Mouse (Mus musculus): ENCODE measurements around the gene Rbm20. TPM values are rescaled to one million over a fixed set of nuclear protein-coding genes. Genes with fewer than 3 reads are reported as not detected.

The Rbm20 gene
- polyA plus RNA-seq, 1 experiment from 2014 or later = 0.62 TPM

GRCm38 (mm10) chr19:53824872-53825680 is 148.0 kb downstream of the Rbm20 start:
- H3K9ac ChIP-seq (ENCODE audit: low read length) = no peak overlapping the region
- peak; percentile 36; the same call in 1 of the 2 replicates for ATAC-seq (replicated peaks; ENCODE audit: low FRiP score, low TSS enrichment, low read depth)
- H3K27ac ChIP-seq (ENCODE audit: low read depth) = no peak overlapping the region
- H3K9me3 ChIP-seq (ENCODE audit: control insufficient read depth, low read length) = no peaks in the 10 kb centered on the region
- DNase-seq (ENCODE audit: low spot score) = no peak
- WGBS = 65% methylated on average over 21 of the region's 21 CpGs
- H3K36me3 ChIP-seq (ENCODE audit: control insufficient read depth, insufficient read depth, low read length) = no peaks in the 10 kb centered on the region
- H3K4me3 ChIP-seq (ENCODE audit: low read depth, low read length) = peak overlapping the region; percentile 15
- H3K27me3 ChIP-seq (replicated peaks; ENCODE audit: control insufficient read depth, insufficient read depth, low read length) = no peaks in the 10 kb centered on the region
- peak overlapping the region; percentile 30 for H3K4me2 ChIP-seq (ENCODE audit: low read length)
- peaks cover 6% of the 10 kb centered on the region for H3K4me1 ChIP-seq (replicated peaks; ENCODE audit: control insufficient read depth, insufficient read depth, low read length)

GRCm38 (mm10) chr19:53829990-53830389 is 152.9 kb downstream of the Rbm20 start:
- no peak for ATAC-seq (replicated peaks; ENCODE audit: low FRiP score, low TSS enrichment, low read depth)
- no peaks in the 10 kb centered on the region for H3K36me3 ChIP-seq (ENCODE audit: control insufficient read depth, insufficient read depth, low read length)

GRCm38 (mm10) chr19:53830407-53831163 is 153.5 kb downstream of the Rbm20 start:
- peak; percentile 85 for ATAC-seq (replicated peaks; ENCODE audit: low FRiP score, low TSS enrichment, low read depth)

More at GRCm38 (mm10) chr19:53829990-53830389, 152.9 kb downstream of the Rbm20 start:
- Histone ChIP-seq H3K4me3 (ENCODE audit: low read depth, low read length) (no peak overlapping the region), H3K27ac (ENCODE audit: low read depth) (no peak overlapping the region), H3K4me2 (ENCODE audit: low read length) (no peak overlapping the region), H3K4me1 (replicated peaks; ENCODE audit: control insufficient read depth, insufficient read depth, low read length) (peaks cover 8% of the 10 kb centered on the region), H3K27me3 (replicated peaks; ENCODE audit: control insufficient read depth, insufficient read depth, low read length) (no peaks in the 10 kb centered on the region), H3K9ac (ENCODE audit: low read length) (no peak overlapping the region), H3K9me3 (ENCODE audit: control insufficient read depth, low read length) (no peaks in the 10 kb centered on the region)
- no peak for DNase-seq (ENCODE audit: low spot score)
- 48% methylated on average over 6 of the region's 6 CpGs for WGBS

GRCm38 (mm10) chr19:53831164-53831448 is 154.0 kb downstream of the Rbm20 start:
- no peak overlapping the region for H3K4me3 ChIP-seq (ENCODE audit: low read depth, low read length)
- no peaks in the 10 kb centered on the region for H3K36me3 ChIP-seq (ENCODE audit: control insufficient read depth, insufficient read depth, low read length)
- peak overlapping the region; percentile 43; the same call in 1 of the 2 replicates for H3K27ac ChIP-seq (ENCODE audit: low read depth)
- no peak overlapping the region for H3K9ac ChIP-seq (ENCODE audit: low read length)
- ATAC-seq (replicated peaks; ENCODE audit: low FRiP score, low TSS enrichment, low read depth) (no peak), DNase-seq (ENCODE audit: low spot score) (no peak)
- H3K9me3 ChIP-seq (ENCODE audit: control insufficient read depth, low read length) = no peaks in the 10 kb centered on the region
- peaks cover 8% of the 10 kb centered on the region for H3K4me1 ChIP-seq (replicated peaks; ENCODE audit: control insufficient read depth, insufficient read depth, low read length)
- H3K27me3 ChIP-seq (replicated peaks; ENCODE audit: control insufficient read depth, insufficient read depth, low read length) = no peaks in the 10 kb centered on the region
- 19% methylated on average over 3 of the region's 3 CpGs for WGBS
- H3K4me2 ChIP-seq (ENCODE audit: low read length) = no peak overlapping the region

More at GRCm38 (mm10) chr19:53830407-53831163, 153.5 kb downstream of the Rbm20 start:
- H3K4me3 ChIP-seq (ENCODE audit: low read depth, low read length) = no peak overlapping the region
- H3K36me3 ChIP-seq (ENCODE audit: control insufficient read depth, insufficient read depth, low read length) = no peaks in the 10 kb centered on the region
- peaks cover 8% of the 10 kb centered on the region for H3K4me1 ChIP-seq (replicated peaks; ENCODE audit: control insufficient read depth, insufficient read depth, low read length)
- DNase-seq (ENCODE audit: low spot score) = no peak
- peak overlapping the region; percentile 43; the same call in 1 of the 2 replicates for H3K27ac ChIP-seq (ENCODE audit: low read depth)
- no peaks in the 10 kb centered on the region for H3K9me3 ChIP-seq (ENCODE audit: control insufficient read depth, low read length)
- 6% methylated on average over 8 of the region's 8 CpGs for WGBS
- H3K4me2 ChIP-seq (ENCODE audit: low read length) = peak overlapping the region; percentile 18; the same call in 1 of the 2 replicates
- H3K27me3 ChIP-seq (replicated peaks; ENCODE audit: control insufficient read depth, insufficient read depth, low read length) = no peaks in the 10 kb centered on the region
- no peak overlapping the region for H3K9ac ChIP-seq (ENCODE audit: low read length)

- WGBS = 35% methylated on average over 7 of the region's 7 CpGs
- no peaks in the 10 kb centered on the region for H3K27me3 ChIP-seq (replicated peaks; ENCODE audit: control insufficient read depth, insufficient read depth, low read length)
- H3K9me3 ChIP-seq (ENCODE audit: control insufficient read depth, low read length) = no peaks in the 10 kb centered on the region
- H3K4me3 ChIP-seq (ENCODE audit: low read depth, low read length) = no peak overlapping the region
- H3K4me2 ChIP-seq (ENCODE audit: low read length) = no peak overlapping the region
- DNase-seq (ENCODE audit: low spot score) (no peak), ATAC-seq (replicated peaks; ENCODE audit: low FRiP score, low TSS enrichment, low read depth) (0 out of 2 replicates have a peak, but pooled peaks have one; percentile 41)
- H3K36me3 ChIP-seq (ENCODE audit: control insufficient read depth, insufficient read depth, low read length) = no peaks in the 10 kb centered on the region
- H3K27ac ChIP-seq (ENCODE audit: low read depth) = no peak overlapping the region
- H3K9ac ChIP-seq (ENCODE audit: low read length) = no peak overlapping the region
- H3K4me1 ChIP-seq (replicated peaks; ENCODE audit: control insufficient read depth, insufficient read depth, low read length) = peaks cover 8% of the 10 kb centered on the region
Measured at GRCm38 (mm10) chr19:53832512-53832911, 155.4 kb downstream of the Rbm20 start.

GRCm38 (mm10) chr19:53833745-53834369 is 156.8 kb downstream of the Rbm20 start:
- no peaks in the 10 kb centered on the region for H3K9me3 ChIP-seq (ENCODE audit: control insufficient read depth, low read length)
- H3K4me1 ChIP-seq (replicated peaks; ENCODE audit: control insufficient read depth, insufficient read depth, low read length) = peaks cover 8% of the 10 kb centered on the region
- H3K27me3 ChIP-seq (replicated peaks; ENCODE audit: control insufficient read depth, insufficient read depth, low read length) = no peaks in the 10 kb centered on the region
- no peak overlapping the region for H3K4me2 ChIP-seq (ENCODE audit: low read length)
- H3K9ac ChIP-seq (ENCODE audit: low read length) = no peak overlapping the region
- no peaks in the 10 kb centered on the region for H3K36me3 ChIP-seq (ENCODE audit: control insufficient read depth, insufficient read depth, low read length)
- no peak overlapping the region for H3K27ac ChIP-seq (ENCODE audit: low read depth)
- ATAC-seq (replicated peaks; ENCODE audit: low FRiP score, low TSS enrichment, low read depth) (no peak), DNase-seq (ENCODE audit: low spot score) (no peak)
- 59% methylated on average over 8 of the region's 8 CpGs for WGBS
- H3K4me3 ChIP-seq (ENCODE audit: low read depth, low read length) = no peak overlapping the region

- H3K27ac ChIP-seq (ENCODE audit: low read depth) = no peak overlapping the region
- no peak overlapping the region for H3K4me3 ChIP-seq (ENCODE audit: low read depth, low read length)
- no peak overlapping the region for H3K4me2 ChIP-seq (ENCODE audit: low read length)
- DNase-seq (ENCODE audit: low spot score) (no peak), ATAC-seq (replicated peaks; ENCODE audit: low FRiP score, low TSS enrichment, low read depth) (no peak; the same call in 1 of the 2 replicates)
- no peak overlapping the region for H3K9ac ChIP-seq (ENCODE audit: low read length)
- no peaks in the 10 kb centered on the region for H3K4me1 ChIP-seq (replicated peaks; ENCODE audit: control insufficient read depth, insufficient read depth, low read length)
- H3K9me3 ChIP-seq (ENCODE audit: control insufficient read depth, low read length) = no peaks in the 10 kb centered on the region
- H3K36me3 ChIP-seq (ENCODE audit: control insufficient read depth, insufficient read depth, low read length) = no peaks in the 10 kb centered on the region
- H3K27me3 ChIP-seq (replicated peaks; ENCODE audit: control insufficient read depth, insufficient read depth, low read length) = no peaks in the 10 kb centered on the region
- WGBS = 52% methylated on average over 6 of the region's 6 CpGs
Measured at GRCm38 (mm10) chr19:53836569-53837454, 159.7 kb downstream of the Rbm20 start.

GRCm38 (mm10) chr19:53838850-53839249 is 161.7 kb downstream of the Rbm20 start:
- H3K27ac ChIP-seq (ENCODE audit: low read depth) = no peak overlapping the region
- H3K27me3 ChIP-seq (replicated peaks; ENCODE audit: control insufficient read depth, insufficient read depth, low read length) = no peaks in the 10 kb centered on the region
- DNase-seq (ENCODE audit: low spot score) = no peak
- H3K4me1 ChIP-seq (replicated peaks; ENCODE audit: control insufficient read depth, insufficient read depth, low read length) = no peaks in the 10 kb centered on the region
- H3K9me3 ChIP-seq (ENCODE audit: control insufficient read depth, low read length) = no peaks in the 10 kb centered on the region
- no peaks in the 10 kb centered on the region for H3K36me3 ChIP-seq (ENCODE audit: control insufficient read depth, insufficient read depth, low read length)
- no peak for ATAC-seq (replicated peaks; ENCODE audit: low FRiP score, low TSS enrichment, low read depth)
- WGBS = 52% methylated on average over 9 of the region's 9 CpGs
- H3K9ac ChIP-seq (ENCODE audit: low read length) = no peak overlapping the region
- no peak overlapping the region for H3K4me2 ChIP-seq (ENCODE audit: low read length)
- no peak overlapping the region for H3K4me3 ChIP-seq (ENCODE audit: low read depth, low read length)
